Mouse (Mus musculus) telencephalon, adult 2 months (tissue): ENCODE measurements around the gene Meig1.
"Not testable (repeated sequence)": the region's sequence is repeated elsewhere in the genome, so short reads cannot be mapped to it uniquely, and the experiment has no call there.

Source experiments
- DNase-seq: peaks from one replicate; pipeline ENCODE4 v3.0.0-alpha.2; 2011; ENCODE audit warnings: low read depth, low spot score

Gene Meig1

GRCm38 (mm10) chr2:3422548-3422947 lies at the start of gene Meig1:
Gene Meig1, minus strand, starts transcription at chr2:3422648.
- DNase-seq, result no peak

- DNase-seq, result no peak
Observed at GRCm38 (mm10) chr2:3456590-3456989, 34.1 kb upstream of the Meig1 start.

- DNase-seq, result no peak
Observed at GRCm38 (mm10) chr2:3453096-3453495, 30.6 kb upstream of the Meig1 start.

- DNase-seq, result peak; percentile 81
Observed at GRCm38 (mm10) chr2:3449431-3449830, 27.0 kb upstream of the Meig1 start.

- no peak for DNase-seq
Observed at GRCm38 (mm10) chr2:3445984-3446383, 23.5 kb upstream of the Meig1 start.

- DNase-seq, result no peak
Observed at GRCm38 (mm10) chr2:3444206-3444605, 21.8 kb upstream of the Meig1 start.

DNA sequence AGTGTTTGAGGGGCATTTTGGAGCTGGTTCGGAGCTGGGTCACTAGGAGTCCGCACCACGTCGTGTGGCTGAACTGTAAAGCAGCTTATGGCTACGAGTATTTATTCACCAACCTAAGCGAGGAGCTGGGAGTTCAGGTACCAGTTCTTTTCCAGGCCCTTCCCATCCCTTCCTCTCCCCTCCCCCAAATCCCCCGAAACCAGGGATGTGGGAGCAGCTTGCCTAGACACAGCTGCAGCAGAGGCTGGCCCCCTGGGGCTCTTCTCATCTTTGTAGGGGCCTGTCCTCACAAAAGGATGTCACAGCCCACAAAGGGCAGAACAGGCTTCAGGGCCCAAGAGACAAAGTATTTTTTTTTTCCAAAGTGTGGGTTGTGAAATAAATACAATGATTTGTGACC lies 15.5 kb upstream of the Meig1 start:
- DNase-seq, result no peak

DNA sequence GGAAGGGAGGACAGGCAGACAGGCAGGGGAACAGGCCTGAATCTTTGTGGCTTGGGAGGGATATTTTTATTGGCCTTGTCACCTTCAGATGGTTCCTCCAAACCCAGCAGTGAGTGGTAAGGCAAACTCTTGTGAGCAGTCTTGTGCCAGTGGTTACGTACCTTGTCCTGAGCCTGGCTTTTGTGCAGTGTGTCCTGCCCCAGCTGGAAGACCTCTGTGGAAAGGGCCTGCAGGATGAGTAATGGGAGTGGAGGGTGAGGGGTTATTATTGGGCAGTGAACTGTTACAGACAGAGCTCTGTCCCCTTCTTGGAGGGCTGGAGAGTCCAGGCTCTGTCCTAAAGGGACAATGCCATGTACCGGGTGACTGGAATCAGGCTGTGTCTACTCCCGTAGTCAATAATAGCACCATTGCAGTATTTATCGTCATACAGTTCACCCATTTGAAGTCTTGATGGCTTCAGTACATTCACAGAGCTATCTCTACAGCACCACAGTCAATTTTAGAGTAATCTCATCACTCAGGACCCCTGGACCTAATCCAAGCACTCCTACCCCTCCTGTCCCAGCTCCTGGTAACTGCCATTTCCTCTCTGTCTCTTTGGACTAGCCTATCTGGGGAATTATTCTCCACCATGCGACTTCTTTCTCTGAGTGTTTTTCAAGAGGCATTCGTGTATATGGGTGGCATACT lies 13.1 kb upstream of the Meig1 start:
- no peak for DNase-seq

GRCm38 (mm10) chr2:3430956-3431355 lies 8.5 kb upstream of the Meig1 start:
- DNase-seq, result no peak

DNA sequence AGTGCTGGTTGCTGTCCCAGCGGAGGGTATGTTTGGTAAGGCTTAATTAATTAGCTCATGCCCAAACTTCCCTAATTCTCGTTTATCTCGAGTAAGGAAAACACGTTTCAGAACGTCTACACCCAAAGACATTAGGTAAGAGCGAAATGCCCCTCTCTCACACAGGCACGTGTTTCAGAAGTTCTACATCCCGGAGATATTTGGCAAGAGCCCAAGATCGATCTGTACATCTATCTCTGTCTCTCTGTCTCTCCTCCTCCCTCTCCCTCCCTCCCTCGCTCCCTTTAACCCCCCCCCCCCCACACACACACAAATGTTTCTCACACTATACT lies 2.1 kb upstream of the Meig1 start:
- no peak for DNase-seq

DNA sequence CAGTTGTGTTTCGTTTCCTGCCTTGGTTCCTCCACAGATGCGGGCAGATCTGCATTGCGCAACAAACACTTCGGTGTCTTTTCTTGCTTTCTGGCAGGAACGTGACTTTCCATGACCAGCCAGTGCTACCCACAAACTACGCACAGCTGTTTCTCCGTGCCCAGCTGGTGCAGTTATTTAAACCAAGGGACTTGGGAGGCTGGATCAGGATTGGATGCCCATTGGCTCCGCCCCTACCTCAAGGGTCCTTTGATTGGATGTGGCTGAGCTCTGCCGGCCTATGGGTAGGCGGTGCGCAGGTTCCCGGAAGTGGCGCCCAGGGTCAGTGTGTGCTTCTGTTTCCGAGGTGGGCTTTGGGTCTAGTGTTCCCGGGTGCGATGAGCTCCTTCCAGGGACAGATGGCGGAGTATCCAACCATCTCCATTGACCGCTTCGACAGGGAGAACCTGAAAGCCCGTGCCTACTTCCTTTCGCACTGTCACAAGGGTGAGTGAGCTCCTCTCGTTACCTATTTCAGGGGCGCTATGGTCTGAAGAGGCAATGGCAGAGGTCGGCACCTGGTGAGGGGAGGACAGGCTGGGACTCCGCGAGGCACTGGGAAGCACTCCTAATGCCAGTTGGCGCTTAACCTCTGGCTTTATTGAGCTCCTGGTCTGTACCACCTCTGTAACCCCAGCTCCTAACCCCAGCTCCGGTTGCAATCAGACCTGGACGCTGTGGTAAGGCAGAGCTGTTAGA lies 1.6 kb upstream of the Meig1 start, which contains the start of gene Dclre1c:
TSS of gene Dclre1c (plus strand) at position 291 of the 738 bp plus-strand sequence.
- DNase-seq, result peak; percentile 94

DNA sequence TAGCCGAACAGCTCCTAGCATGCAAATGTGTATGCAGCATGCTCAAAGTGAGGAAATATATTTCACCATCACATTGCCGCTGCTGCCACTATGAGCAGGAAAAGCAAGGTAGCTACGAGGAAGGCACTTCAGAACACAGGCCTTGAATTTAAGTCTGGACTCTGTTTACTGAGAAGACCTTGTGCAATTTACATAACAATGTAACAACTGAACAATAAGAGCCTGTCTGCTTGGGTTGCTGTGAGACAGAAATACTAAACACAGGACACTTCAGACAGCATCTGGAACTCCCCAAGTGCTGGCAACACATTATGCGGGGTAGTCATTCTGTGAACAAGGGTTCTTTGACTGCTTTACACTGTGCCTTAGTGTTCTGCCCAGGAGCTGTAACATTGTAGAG lies 2.3 kb downstream of the Meig1 start:
- peak; percentile 47 for DNase-seq

DNA sequence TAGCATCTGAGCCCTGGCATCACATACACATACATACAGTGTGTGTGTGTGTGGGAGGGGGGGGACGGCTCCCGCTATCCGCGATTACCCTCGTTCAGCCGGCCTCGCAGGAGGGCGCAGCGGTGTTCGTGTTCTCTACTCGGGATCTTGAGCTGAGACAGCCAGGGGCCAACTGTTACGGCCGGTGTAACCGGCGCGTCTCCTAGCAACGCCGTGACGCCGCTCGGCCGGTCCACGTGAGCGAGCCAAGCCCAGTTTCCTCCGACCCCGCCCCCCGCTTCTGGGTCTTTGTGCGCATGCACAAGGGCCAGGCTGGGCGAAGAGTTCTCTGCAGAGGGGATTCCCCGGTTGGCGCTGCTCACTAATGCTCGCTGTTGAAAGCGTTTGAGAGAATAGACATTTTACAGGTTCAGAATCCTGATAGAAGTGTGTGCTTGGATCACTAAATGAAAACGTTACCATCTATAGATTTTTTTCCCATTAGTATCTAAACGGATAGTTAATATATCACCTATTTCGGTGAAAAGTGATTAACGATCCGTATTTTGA lies 3.5 kb downstream of the Meig1 start:
- DNase-seq, result peak; percentile 74

DNA sequence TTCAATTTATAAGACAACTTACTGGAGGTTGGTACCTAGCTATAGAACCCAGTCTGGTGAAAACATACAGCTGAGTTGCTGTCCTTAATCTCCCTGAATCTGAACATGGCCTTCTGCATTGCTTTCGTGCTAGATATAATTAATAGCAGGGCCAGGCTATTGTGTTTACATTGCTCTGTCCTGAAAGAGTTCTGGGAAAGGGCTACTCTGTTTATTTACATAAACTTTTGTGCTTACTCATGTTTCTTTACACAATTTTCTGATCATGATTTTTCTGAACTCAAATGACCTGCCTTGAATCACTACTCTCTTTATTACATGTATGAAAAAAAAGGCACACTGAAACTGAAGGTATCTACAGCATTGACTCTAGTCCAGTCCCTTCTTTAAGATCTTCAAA lies 6.8 kb downstream of the Meig1 start:
- no peak for DNase-seq

DNA sequence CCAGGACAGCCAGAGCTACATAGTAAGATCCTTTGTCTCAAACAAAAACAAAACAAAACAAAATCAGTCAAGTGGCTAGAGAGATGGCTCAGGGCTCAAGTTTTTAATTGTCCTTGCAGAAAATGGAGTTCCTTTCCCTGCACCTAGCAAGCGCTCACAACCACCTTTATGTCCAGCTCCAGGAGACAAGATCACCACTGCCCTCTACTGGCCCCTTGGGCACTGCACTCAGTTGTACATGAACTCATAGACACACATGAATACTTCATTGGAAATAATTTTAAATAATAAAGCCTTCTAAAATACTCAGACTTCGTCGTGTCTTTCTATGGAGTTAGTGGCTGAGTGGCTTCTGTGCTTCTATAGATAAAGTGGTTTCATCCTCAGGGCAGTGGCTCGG lies 8.2 kb downstream of the Meig1 start:
- no peak for DNase-seq

- no peak for DNase-seq
Observed at GRCm38 (mm10) chr2:3407756-3408155, 14.7 kb downstream of the Meig1 start.

DNA sequence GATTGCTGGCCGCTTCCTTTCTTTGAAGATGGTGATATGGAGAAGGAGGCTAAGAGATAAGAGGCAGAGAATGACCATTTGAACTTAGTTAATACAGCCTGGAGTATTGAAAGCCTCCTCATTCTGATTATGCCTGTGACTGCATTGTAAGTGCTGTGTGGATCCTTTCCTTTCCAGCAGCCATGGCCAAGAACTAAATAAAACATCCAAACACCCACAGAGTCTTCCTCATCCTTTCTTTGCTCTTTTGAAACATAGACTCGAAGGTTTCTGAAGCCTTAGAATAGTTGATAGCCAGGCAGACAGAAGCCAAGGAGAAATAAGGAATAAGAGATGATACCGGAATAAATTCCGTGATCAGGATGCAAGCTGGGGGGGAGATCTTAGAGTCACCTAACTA lies 16.5 kb downstream of the Meig1 start:
- no peak for DNase-seq

GRCm38 (mm10) chr2:3397110-3397509 lies 25.3 kb downstream of the Meig1 start, which contains the start of gene Olah:
Gene Olah, minus strand, starts transcription at chr2:3397210.
- not testable (repeated sequence) for DNase-seq

GRCm38 (mm10) chr2:3391945-3392344 lies 30.5 kb downstream of the Meig1 start:
- DNase-seq, result no peak

- DNase-seq, result no peak
Observed at GRCm38 (mm10) chr2:3387105-3387860, 35.2 kb downstream of the Meig1 start.

- DNase-seq, result no peak
Observed at GRCm38 (mm10) chr2:3365127-3365526, 57.3 kb downstream of the Meig1 start.

DNA sequence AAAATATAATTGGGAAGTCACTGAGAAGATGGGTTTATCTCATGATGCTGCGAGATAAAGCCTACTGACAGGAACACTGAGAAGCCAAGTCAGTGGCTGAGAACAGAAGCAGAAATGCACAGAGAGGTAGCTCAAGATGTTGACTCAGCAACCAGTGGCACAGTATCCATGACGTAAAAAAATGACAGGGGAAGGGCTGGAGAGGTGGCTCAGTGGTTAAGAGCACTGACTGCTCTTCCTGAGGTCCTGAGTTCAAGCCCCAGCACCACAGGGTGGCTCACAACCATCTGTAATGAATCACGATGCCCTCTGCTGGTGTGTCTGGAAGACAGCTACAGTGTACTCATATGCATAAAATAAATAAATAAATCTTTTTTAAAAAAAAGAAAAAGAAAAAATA lies 61.4 kb downstream of the Meig1 start:
- DNase-seq, result no peak
